Mouse (Mus musculus): Measurements from ENCODE around the gene Teddm1a. TPM values are rescaled to one million over a fixed set of nuclear protein-coding genes. Genes with fewer than 3 reads are reported as not detected.
"Not testable (repeated sequence)": the region's sequence is repeated elsewhere in the genome, so short reads cannot be mapped to it uniquely, and the experiment has no call there.

Gene Teddm1a
- total and polyA plus RNA-seq, 3 experiments = 0.16 TPM; not detected in 2

GRCm38 (mm10) chr1:153874045-153874444, 17.5 kb upstream of the Teddm1a start, which contains the start of gene Teddm1b:
TSS of gene Teddm1b (plus strand) at chr1:153874345.
- DNase-seq (ENCODE audit: low spot score) (no peak), ATAC-seq (ENCODE audit: extremely low read depth, insufficient number of reproducible peaks, low FRiP score, poor library complexity, severe bottlenecking) (no peak)
- Histone ChIP-seq H3K27me3 (ENCODE audit: insufficient read depth, low read length) (no peaks in the 10 kb centered on the region; the same call in 1 of the 2 replicates), H3K36me3 (replicated peaks) (no peaks in the 10 kb centered on the region), H3K9me3 (replicated peaks) (no peaks in the 10 kb centered on the region), H3K4me1 (ENCODE audit: insufficient read depth, low read depth, low read length) (no peaks in the 10 kb centered on the region), H3K4me3 (ENCODE audit: low read depth, low read length) (no peak within 1 kb of the TSS)
- TF ChIP-seq POLR2AphosphoS5 (IDR thresholded peaks at IDR 0.05; ENCODE audit: insufficient replicate concordance, low read depth, low read length) (no peak), GATA2 (IDR thresholded peaks at IDR 0.05; ENCODE audit: borderline replicate concordance, low read depth, low read length) (no peak)

GRCm38 (mm10) chr1:153880391-153880790, 11.2 kb upstream of the Teddm1a start:
- ATAC-seq (ENCODE audit: extremely low read depth, insufficient number of reproducible peaks, low FRiP score, poor library complexity, severe bottlenecking); H3K4me3 ChIP-seq (ENCODE audit: low read depth, low read length); H3K36me3 ChIP-seq (replicated peaks); DNase-seq (ENCODE audit: low spot score); H3K27me3 ChIP-seq (ENCODE audit: insufficient read depth, low read length); H3K9me3 ChIP-seq (replicated peaks); H3K4me1 ChIP-seq (ENCODE audit: insufficient read depth, low read depth, low read length): not testable (repeated sequence)

DNA sequence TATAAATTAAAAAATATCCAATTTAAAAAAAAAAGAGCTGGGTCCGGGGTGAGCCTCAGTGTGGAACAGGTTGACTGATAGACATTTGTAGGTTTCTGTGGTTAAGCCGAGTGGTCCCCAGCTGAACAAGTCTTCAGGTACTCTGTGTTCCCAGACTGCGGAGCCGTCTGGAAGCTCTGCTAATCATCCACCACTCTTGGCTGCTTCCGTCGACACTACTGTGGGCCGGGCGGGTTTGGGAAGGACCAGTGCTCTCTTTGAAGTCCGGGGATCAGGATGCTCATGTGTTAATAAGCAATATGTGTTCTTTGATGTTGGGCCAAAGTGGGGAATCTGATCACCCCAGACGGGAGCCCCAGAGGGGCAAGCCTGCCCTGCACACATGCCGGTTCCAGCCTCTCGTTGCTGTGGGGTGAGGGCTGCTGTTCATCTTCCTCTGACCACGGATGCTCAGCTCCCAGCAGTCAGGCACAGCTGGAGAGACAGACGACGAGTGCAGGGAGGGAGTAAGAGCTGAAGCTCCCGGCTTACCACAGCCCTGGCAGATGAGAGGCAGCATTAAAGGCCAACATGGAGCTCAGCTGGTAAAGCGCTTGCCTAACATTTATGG, 5.4 kb upstream of the Teddm1a start:
- Histone ChIP-seq H3K27me3 (ENCODE audit: insufficient read depth, low read length) (peaks cover 6% of the 10 kb centered on the region), H3K4me3 (ENCODE audit: low read depth, low read length) (no peak overlapping the region), H3K4me1 (ENCODE audit: insufficient read depth, low read depth, low read length) (no peaks in the 10 kb centered on the region), H3K36me3 (replicated peaks) (no peaks in the 10 kb centered on the region), H3K9me3 (replicated peaks) (no peaks in the 10 kb centered on the region)
- DNase-seq (ENCODE audit: low spot score) (no peak), ATAC-seq (ENCODE audit: extremely low read depth, insufficient number of reproducible peaks, low FRiP score, poor library complexity, severe bottlenecking) (no peak)
- no peak for TF ChIP-seq GATA2 (IDR thresholded peaks at IDR 0.05; ENCODE audit: borderline replicate concordance, low read depth, low read length)

- DNase-seq (ENCODE audit: low spot score) = no peak
- Histone ChIP-seq H3K9me3 (replicated peaks) (no peaks in the 10 kb centered on the region), H3K36me3 (replicated peaks) (no peaks in the 10 kb centered on the region), H3K4me3 (ENCODE audit: low read depth, low read length) (no peak overlapping the region), H3K27me3 (ENCODE audit: insufficient read depth, low read length) (peaks cover 19% of the 10 kb centered on the region), H3K4me1 (ENCODE audit: insufficient read depth, low read depth, low read length) (no peaks in the 10 kb centered on the region)
- TF ChIP-seq CTCF (IDR thresholded peaks at IDR 0.05; ENCODE audit: low read depth, low read length) (no peak), POLR2AphosphoS5 (IDR thresholded peaks at IDR 0.05; ENCODE audit: insufficient replicate concordance, low read depth, low read length) (no peak), GATA1 (IDR thresholded peaks at IDR 0.05; ENCODE audit: borderline replicate concordance, low read length) (no peak), GATA2 (IDR thresholded peaks at IDR 0.05; ENCODE audit: borderline replicate concordance, low read depth, low read length) (no peak), TAL1 (conservative IDR thresholded peaks at IDR 0.05; ENCODE audit: low read depth, low read length) (no peak)
- no peak for ATAC-seq (ENCODE audit: extremely low read depth, insufficient number of reproducible peaks, low FRiP score, poor library complexity, severe bottlenecking)
Observed at GRCm38 (mm10) chr1:153890121-153890520, 1.4 kb upstream of the Teddm1a start.

- Histone ChIP-seq H3K36me3 (replicated peaks) (no peaks in the 10 kb centered on the region), H3K4me1 (ENCODE audit: insufficient read depth, low read depth, low read length) (peaks cover 6% of the 10 kb centered on the region), H3K9me3 (replicated peaks) (no peaks in the 10 kb centered on the region), H3K27me3 (ENCODE audit: insufficient read depth, low read length) (peaks cover 21% of the 10 kb centered on the region), H3K4me3 (ENCODE audit: low read depth, low read length) (no peak overlapping the region)
- no peak for DNase-seq (ENCODE audit: low spot score)
- TF ChIP-seq GATA1 (IDR thresholded peaks at IDR 0.05; ENCODE audit: borderline replicate concordance, low read length) (no peak), POLR2AphosphoS5 (IDR thresholded peaks at IDR 0.05; ENCODE audit: insufficient replicate concordance, low read depth, low read length) (no peak), CTCF (IDR thresholded peaks at IDR 0.05; ENCODE audit: low read depth, low read length) (no peak), GATA2 (IDR thresholded peaks at IDR 0.05; ENCODE audit: borderline replicate concordance, low read depth, low read length) (no peak)
- ATAC-seq (ENCODE audit: extremely low read depth, insufficient number of reproducible peaks, low FRiP score, poor library complexity, severe bottlenecking) = no peak
Observed at GRCm38 (mm10) chr1:153893746-153894145, 2.2 kb downstream of the Teddm1a start.

- peaks cover 12% of the 10 kb centered on the region for H3K4me1 ChIP-seq (ENCODE audit: insufficient read depth, low read depth, low read length)
- H3K36me3 ChIP-seq (replicated peaks) = no peaks in the 10 kb centered on the region
- no peaks in the 10 kb centered on the region for H3K9me3 ChIP-seq (replicated peaks)
- peaks cover 21% of the 10 kb centered on the region for H3K27me3 ChIP-seq (ENCODE audit: insufficient read depth, low read length)
- ATAC-seq (ENCODE audit: extremely low read depth, insufficient number of reproducible peaks, low FRiP score, poor library complexity, severe bottlenecking) = no peak
- TF ChIP-seq GATA1 (IDR thresholded peaks at IDR 0.05; ENCODE audit: borderline replicate concordance, low read length) = no peak
- TF ChIP-seq POLR2AphosphoS5 (IDR thresholded peaks at IDR 0.05; ENCODE audit: insufficient replicate concordance, low read depth, low read length) = no peak
- TF ChIP-seq TAL1 (conservative IDR thresholded peaks at IDR 0.05; ENCODE audit: low read depth, low read length) = no peak
- no peak for TF ChIP-seq GATA2 (IDR thresholded peaks at IDR 0.05; ENCODE audit: borderline replicate concordance, low read depth, low read length)
- H3K4me3 ChIP-seq (ENCODE audit: low read depth, low read length) = no peak overlapping the region
- no peak for DNase-seq (ENCODE audit: low spot score)
Observed at GRCm38 (mm10) chr1:153894201-153894893, 2.8 kb downstream of the Teddm1a start.

DNA sequence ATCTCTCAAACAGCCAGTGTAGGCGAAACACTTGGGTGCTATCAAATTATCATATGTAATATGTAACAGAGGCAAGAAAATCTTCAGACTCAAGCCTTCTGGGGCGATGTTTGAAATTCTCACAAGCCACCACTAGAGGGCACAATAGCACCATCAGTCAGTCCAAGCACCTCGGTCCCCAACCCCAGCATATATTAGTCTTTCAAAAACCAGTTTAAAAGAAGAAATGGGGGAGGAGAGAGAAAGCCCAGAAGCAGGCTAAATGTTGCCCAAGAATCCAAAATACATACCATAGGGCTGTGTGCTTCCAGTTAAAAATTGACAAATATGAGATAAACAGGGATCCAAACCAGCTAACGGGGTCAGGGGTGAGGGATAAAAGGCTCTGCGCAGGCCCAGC, 3.4 kb downstream of the Teddm1a start:
- no peaks in the 10 kb centered on the region for H3K9me3 ChIP-seq (replicated peaks)
- DNase-seq (ENCODE audit: low spot score) = peak; percentile 44
- TF ChIP-seq POLR2AphosphoS5 (IDR thresholded peaks at IDR 0.05; ENCODE audit: insufficient replicate concordance, low read depth, low read length) (no peak), CTCF (IDR thresholded peaks at IDR 0.05; ENCODE audit: low read depth, low read length) (peak; percentile 25; the same call in 1 of the 2 replicates)
- ATAC-seq (ENCODE audit: extremely low read depth, insufficient number of reproducible peaks, low FRiP score, poor library complexity, severe bottlenecking) = no peak
- peaks cover 14% of the 10 kb centered on the region for H3K4me1 ChIP-seq (ENCODE audit: insufficient read depth, low read depth, low read length)
- no peak overlapping the region for H3K4me3 ChIP-seq (ENCODE audit: low read depth, low read length)
- no peaks in the 10 kb centered on the region for H3K36me3 ChIP-seq (replicated peaks)
- peaks cover 21% of the 10 kb centered on the region for H3K27me3 ChIP-seq (ENCODE audit: insufficient read depth, low read length)

Data from G1E (cell line).